In genomic region chr7:127121061-127121910, GRCm38 (mm10) we compare ENCODE assay signal across 9 mouse cellular contexts. TPM values are rescaled to one million over a fixed set of nuclear protein-coding genes. Genes with fewer than 3 reads are reported as not detected.
DNase-seq lines count a peak whose midpoint lies in the region; ATAC-seq and TF ChIP-seq lines count a peak whose summit lies in the region.
"Had no signal": no experiment of that assay in that cellular context is flagged by ENCODE, and none has a peak within 500 bp of the region (broad histone marks: within the 10 kb centered on the region; RNA-seq: fewer than 3 reads in every experiment).

No protein-coding gene starts in this region.

- ATAC-seq in lung, embryonic 14.5 days (ENCODE audit: insufficient read depth), result no peak
- ATAC-seq in hindbrain, embryonic 13.5 days (ENCODE audit: low FRiP score), result no peak
- ATAC-seq in stomach, embryonic 15.5 days (ENCODE audit: insufficient read depth, low FRiP score, low read depth), result 0 out of 2 replicates have a peak, but pooled peaks have one; percentile 44

- H3K27me3 ChIP-seq in lung, embryonic 14.5 days (ENCODE audit: insufficient read depth, low read length), result peaks cover 19% of the 10 kb centered on the region; the same call in 1 of the 2 replicates
- H3K27me3 ChIP-seq in hindbrain, embryonic 13.5 days, result peaks cover 52% of the 10 kb centered on the region
- peaks cover 6% of the 10 kb centered on the region; the same call in 1 of the 2 replicates for H3K27me3 ChIP-seq in stomach, embryonic 15.5 days (replicated peaks)

- H3K36me3 ChIP-seq in lung, embryonic 14.5 days (ENCODE audit: insufficient read depth), result no peaks in the 10 kb centered on the region
- no peaks in the 10 kb centered on the region for H3K36me3 ChIP-seq in hindbrain, embryonic 13.5 days
- H3K36me3 ChIP-seq in stomach, embryonic 15.5 days, result no peaks in the 10 kb centered on the region
- H3K36me3 ChIP-seq: neural tube, embryonic 13.5 days had no signal

- peaks cover 3% of the 10 kb centered on the region; the same call in 1 of the 2 replicates for H3K9me3 ChIP-seq in lung, embryonic 14.5 days (ENCODE audit: low read depth, low read length)
- H3K9me3 ChIP-seq in hindbrain, embryonic 13.5 days, result peaks cover 4% of the 10 kb centered on the region; the same call in 1 of the 2 replicates
- H3K9me3 ChIP-seq in stomach, embryonic 15.5 days, result no peaks in the 10 kb centered on the region

- peak overlapping the region; percentile 15; the same call in 1 of the 2 replicates for H3K4me2 ChIP-seq in lung, embryonic 14.5 days
- H3K4me2 ChIP-seq in hindbrain, embryonic 13.5 days, result no peak overlapping the region
- peak overlapping the region; percentile 27 for H3K4me2 ChIP-seq in stomach, embryonic 15.5 days
- H3K4me2 ChIP-seq: neural tube, embryonic 13.5 days had no signal

- TF ChIP-seq CTCF in lung, embryonic 14.5 days (IDR thresholded peaks at IDR 0.05; ENCODE audit: low read depth), result no peak

- no peak overlapping the region for H3K4me3 ChIP-seq in lung, embryonic 14.5 days (ENCODE audit: low read depth, low read length)
- 0 out of 2 replicates have a peak overlapping the region, but pooled peaks have one; percentile 3 for H3K4me3 ChIP-seq in hindbrain, embryonic 13.5 days
- peak overlapping the region; percentile 8 for H3K4me3 ChIP-seq in stomach, embryonic 15.5 days (replicated peaks)
- H3K4me3 ChIP-seq: neural tube, embryonic 13.5 days had no signal

- no peak overlapping the region for H3K27ac ChIP-seq in lung, embryonic 14.5 days (ENCODE audit: low read depth)
- H3K27ac ChIP-seq in hindbrain, embryonic 13.5 days, result no peak overlapping the region
- no peak overlapping the region for H3K27ac ChIP-seq in stomach, embryonic 15.5 days
- H3K27ac ChIP-seq: neural tube, embryonic 13.5 days had no signal

- no peak overlapping the region for H3K9ac ChIP-seq in lung, embryonic 14.5 days
- peak overlapping the region; percentile 53; the same call in 1 of the 2 replicates for H3K9ac ChIP-seq in hindbrain, embryonic 13.5 days
- no peak overlapping the region for H3K9ac ChIP-seq in stomach, embryonic 15.5 days
- H3K9ac ChIP-seq: neural tube, embryonic 13.5 days had no signal

- WGBS in lung, embryonic 14.5 days, result 17% methylated on average over 21 of the region's 21 CpGs
- WGBS in hindbrain, embryonic 13.5 days, result 10% methylated on average over 21 of the region's 21 CpGs
- 22% methylated on average over 21 of the region's 21 CpGs for WGBS in stomach, embryonic 15.5 days

- DNase-seq in lung, embryonic 14.5 days, result no peak
- DNase-seq in lung, postnatal 25 days (ENCODE audit: low spot score), result no peak
- DNase-seq in kidney, postnatal 4 days, result peak; percentile 71 to 85
- DNase-seq in spleen, postnatal 36 days (ENCODE audit: low spot score in 2 of 2), result no peak
- no peak for DNase-seq in cerebellum, adult 9-10 months
- DNase-seq: cerebellum, postnatal 14 days had no signal

- no peaks in the 10 kb centered on the region for H3K4me1 ChIP-seq in lung, embryonic 14.5 days (ENCODE audit: insufficient read depth)
- H3K4me1 ChIP-seq in hindbrain, embryonic 13.5 days (replicated peaks), result peaks cover 11% of the 10 kb centered on the region
- peaks cover 13% of the 10 kb centered on the region; the same call in 1 of the 2 replicates for H3K4me1 ChIP-seq in stomach, embryonic 15.5 days

RNA-seq across cellular contexts. Expression of gene Qprt, which starts 0.7 kb away (rescaled TPM):
- polyA plus RNA-seq in lung, embryonic 14.5 days (2014; fragmentation: Nextera tagmentation; extraction: Ambion mirVana), result 0.22 and 0.47 TPM in 2 replicates
- 0.54 and 0.68 TPM in 2 replicates for polyA plus RNA-seq in hindbrain, embryonic 13.5 days (2015; fragmentation: Nextera tagmentation; extraction: Ambion mirVana)
- 6.1 and 7.4 TPM in 2 replicates for polyA plus RNA-seq in stomach, embryonic 15.5 days (2015; fragmentation: Nextera tagmentation; extraction: Ambion mirVana)

RNA-seq across cellular contexts. Expression of gene Spn, which starts 16.3 kb away (rescaled TPM):
- polyA plus RNA-seq in lung, embryonic 14.5 days (2014; fragmentation: Nextera tagmentation; extraction: Ambion mirVana), result 0.20 TPM in 1 of 2 replicates, not detected in the other
- polyA plus RNA-seq in hindbrain, embryonic 13.5 days (2015; fragmentation: Nextera tagmentation; extraction: Ambion mirVana), result 0.06 and 0.09 TPM in 2 replicates
- polyA plus RNA-seq in stomach, embryonic 15.5 days (2015; fragmentation: Nextera tagmentation; extraction: Ambion mirVana), result 0.64 and 1.0 TPM in 2 replicates

RNA-seq across cellular contexts. Expression of gene AI467606, which starts 30.1 kb away (rescaled TPM):
- 6.3 and 6.5 TPM in 2 replicates for polyA plus RNA-seq in lung, embryonic 14.5 days (2014; fragmentation: Nextera tagmentation; extraction: Ambion mirVana)
- 1.5 and 2.1 TPM in 2 replicates for polyA plus RNA-seq in hindbrain, embryonic 13.5 days (2015; fragmentation: Nextera tagmentation; extraction: Ambion mirVana)
- 4.7 and 5.0 TPM in 2 replicates for polyA plus RNA-seq in stomach, embryonic 15.5 days (2015; fragmentation: Nextera tagmentation; extraction: Ambion mirVana)

RNA-seq across cellular contexts. Expression of gene Zg16, which starts 34.2 kb away (rescaled TPM):
- polyA plus RNA-seq in lung, embryonic 14.5 days (2014; fragmentation: Nextera tagmentation; extraction: Ambion mirVana), result not detected in 2 replicates
- polyA plus RNA-seq in hindbrain, embryonic 13.5 days (2015; fragmentation: Nextera tagmentation; extraction: Ambion mirVana), result not detected in 2 replicates
- 14.5 and 34.1 TPM in 2 replicates for polyA plus RNA-seq in stomach, embryonic 15.5 days (2015; fragmentation: Nextera tagmentation; extraction: Ambion mirVana)
- polyA plus RNA-seq: neural tube, embryonic 13.5 days had no signal

Comparison
In these comparisons a context has a peak if more than half of its experiments do, and no peak if none do; other contexts are left out.
1. DNase-seq: peak in kidney, postnatal 4 days (2 of 2); none in lung, embryonic 14.5 days (single experiment), lung, postnatal 25 days (single experiment), spleen, postnatal 36 days (0 of 2) and cerebellum, adult 9-10 months (single experiment).